Mouse (Mus musculus) induced T-regulatory cell, adult 2 months (primary cell): Measurements from ENCODE around the gene Olfr1009.
A peak's percentile ranks its signal among the peaks of the same experiment; 100 is the strongest.
"Not testable (repeated sequence)": the region's sequence is repeated elsewhere in the genome, so short reads cannot be mapped to it uniquely, and the experiment has no call there.

ENCODE experiments used
- DNase-seq: peaks from one replicate; pipeline ENCODE4 v3.0.0-alpha.2; 2012; ENCODE audit warnings: low read depth

Olfr1009 gene

DNA sequence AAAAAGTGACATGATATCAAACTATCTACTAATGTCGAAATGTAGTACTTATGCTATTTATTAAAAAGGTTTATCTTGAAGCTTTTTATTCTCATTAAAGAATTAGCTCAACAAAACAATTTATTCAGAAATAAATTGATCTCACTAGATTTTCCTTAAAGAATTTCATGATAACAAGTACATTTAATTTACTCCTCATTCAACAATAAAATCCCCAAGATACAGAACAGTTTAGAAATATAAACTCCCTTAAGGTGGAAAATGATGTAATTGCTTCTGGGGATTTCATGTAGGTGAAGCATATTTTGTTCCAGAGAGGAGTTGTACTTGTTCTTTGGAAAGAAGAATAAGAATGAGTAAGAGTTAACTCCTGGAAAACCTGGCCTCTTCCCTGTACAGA lies at the start of gene Olfr1009:
Olfr1009 (plus strand) TSS at position 301 of the 400 bp plus-strand sequence.
- no peak for DNase-seq

DNA sequence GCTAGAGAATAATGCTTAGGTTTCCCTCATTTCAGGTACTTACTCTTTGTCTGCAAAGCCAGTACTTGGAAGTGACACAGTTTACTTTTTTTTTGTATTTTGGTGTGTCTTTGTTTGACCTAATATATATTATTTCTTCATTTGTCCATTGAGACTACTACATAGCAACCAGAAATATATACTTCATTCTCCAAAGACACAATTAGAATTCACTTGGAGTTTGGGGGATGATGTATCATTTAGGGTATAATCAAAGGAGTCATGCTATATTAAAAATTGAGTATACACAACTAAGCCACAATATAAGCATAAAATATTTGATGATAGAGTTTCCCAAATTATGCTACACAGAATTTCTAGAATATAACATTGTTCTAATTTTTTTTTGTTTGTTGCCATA lies 36.6 kb upstream of the Olfr1009 start, which contains the start of gene Olfr1006:
Olfr1006 (minus strand) TSS at position 101 of the 400 bp plus-strand sequence.
- DNase-seq, result no peak

DNA sequence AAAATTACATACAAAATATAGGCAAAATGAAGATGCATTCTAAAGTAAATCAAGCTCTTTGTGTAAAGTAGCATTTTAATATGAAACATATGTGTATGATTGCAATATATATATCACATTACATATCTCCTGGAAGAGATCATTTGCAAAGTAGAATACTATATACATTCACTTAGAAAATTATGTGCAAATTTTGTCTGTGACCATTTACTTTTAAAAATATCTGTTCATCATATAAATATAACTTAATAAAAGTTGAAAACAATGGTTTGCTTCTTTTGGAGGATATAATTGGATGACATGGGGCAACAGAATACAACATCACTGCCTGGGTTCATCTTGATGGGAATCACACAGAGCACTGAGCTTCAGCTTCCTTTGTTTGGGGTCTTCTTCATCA lies 26.1 kb upstream of the Olfr1009 start, which contains the start of gene Olfr1008:
Olfr1008 (plus strand) TSS at position 301 of the 400 bp plus-strand sequence.
- no peak for DNase-seq

DNA sequence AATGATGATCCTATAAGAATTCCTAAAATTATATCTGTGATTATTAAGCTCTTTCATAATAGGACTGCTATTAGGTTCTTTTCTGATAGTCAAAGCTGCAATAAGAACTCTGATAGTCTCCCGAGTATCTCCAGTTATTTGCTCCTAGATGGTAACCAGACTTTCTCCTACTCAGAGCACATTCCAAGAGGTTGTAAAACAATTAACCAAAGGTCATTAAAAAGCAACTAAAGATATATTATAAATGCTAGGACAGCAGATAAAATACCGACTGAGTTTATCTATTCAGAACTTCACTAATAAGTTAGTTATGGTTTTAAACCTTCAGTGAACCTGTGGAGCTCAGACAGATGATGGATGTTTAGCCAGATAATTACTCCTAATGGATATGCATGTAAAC lies 4.5 kb upstream of the Olfr1009 start:
- not testable (repeated sequence) for DNase-seq

DNA sequence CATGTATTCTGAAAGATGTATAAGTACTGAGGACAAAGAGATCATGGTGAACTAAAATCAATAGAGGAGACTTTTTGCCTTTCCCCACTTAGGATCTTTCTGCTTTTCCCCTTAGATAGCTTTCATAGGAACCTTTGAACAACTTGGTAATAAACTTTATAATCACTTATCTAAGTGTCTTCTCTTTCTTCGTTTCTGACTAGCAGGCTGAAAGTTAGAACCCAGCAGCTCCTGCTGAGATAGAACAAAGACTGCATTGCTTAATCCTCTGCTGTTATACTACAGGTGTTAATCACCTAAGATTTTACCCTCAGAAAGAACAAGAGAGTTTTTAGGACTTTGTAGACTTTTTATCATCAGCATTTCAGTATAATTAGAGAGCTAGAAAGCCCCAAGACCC lies 4.1 kb upstream of the Olfr1009 start:
- no peak for DNase-seq

DNA sequence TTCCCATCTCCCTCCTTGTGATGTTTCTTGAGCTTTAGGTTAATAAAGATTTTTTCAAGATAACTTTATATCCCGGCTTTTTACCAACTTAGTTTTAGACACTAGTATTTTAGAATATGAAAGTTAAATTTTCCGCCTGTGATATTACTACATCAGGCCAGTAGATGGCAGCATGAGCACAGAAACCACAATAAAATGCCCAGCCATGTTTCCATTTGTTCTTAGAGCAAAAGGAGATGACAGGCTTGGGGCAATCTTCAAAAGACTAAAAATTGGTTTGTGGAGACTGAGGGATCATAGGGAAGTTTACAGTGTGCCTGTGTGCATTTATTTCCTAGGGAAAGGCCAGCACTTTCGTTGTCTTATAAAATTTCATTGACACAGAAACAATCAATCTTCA lies 10.6 kb downstream of the Olfr1009 start:
- DNase-seq, result peak; percentile 23

- DNase-seq, result no peak
These were observed 38.6 kb downstream of the Olfr1009 start for GRCm38 (mm10) chr2:85753822-85754221.

DNA sequence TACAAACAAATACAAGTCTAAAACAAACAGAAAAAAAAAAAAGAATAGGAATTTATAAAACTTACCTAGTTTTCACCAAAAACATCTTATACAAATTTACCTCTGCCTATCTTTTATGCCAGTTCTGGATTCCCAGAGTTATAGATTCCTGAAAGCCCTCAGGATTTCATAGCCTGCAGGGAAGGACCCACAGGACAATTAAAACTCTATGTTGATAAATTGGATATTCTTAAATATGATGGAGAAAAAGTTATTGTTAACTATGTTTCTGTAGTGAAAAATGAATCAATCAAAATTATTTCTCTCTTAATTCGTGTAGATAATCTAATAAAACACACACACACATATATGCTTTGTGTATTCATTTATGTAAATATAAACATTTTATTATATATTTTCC lies 47.4 kb downstream of the Olfr1009 start, which contains the start of gene Olfr1012:
Olfr1012 (minus strand) TSS at position 101 of the 400 bp plus-strand sequence.
- no peak for DNase-seq

GRCm38 (mm10) chr2:85766798-85767197 lies 51.6 kb downstream of the Olfr1009 start, which contains the start of gene Olfr1013:
Gene Olfr1013 (plus strand): TSS chr2:85767098.
- DNase-seq, result no peak

DNA sequence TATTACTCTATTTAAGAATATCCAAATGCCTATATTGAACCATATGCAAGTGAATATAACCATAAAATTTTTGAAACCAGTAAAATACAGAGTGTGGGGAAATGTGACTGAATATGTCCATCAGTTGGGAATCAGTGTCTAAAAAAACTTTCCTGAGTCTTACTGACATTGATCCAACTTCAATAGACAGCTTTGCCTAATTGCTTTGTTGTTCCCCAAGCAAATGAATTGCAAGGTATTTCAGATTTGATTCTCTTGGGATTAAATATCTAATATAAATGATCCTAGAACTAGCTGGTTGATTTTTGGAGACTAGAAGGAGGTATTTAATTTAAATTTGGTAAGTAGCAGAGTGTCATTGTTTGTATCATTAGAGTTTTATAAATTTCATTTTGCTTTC lies 57.2 kb downstream of the Olfr1009 start, which contains the start of gene Olfr1014:
Olfr1014 (plus strand) TSS at position 301 of the 400 bp plus-strand sequence.
- DNase-seq, result no peak
